Mouse (Mus musculus) yolk sac, embryonic 10.5 days (tissue): ENCODE results near the gene Ctxn1.
"Not testable (repeated sequence)": the region's sequence is repeated elsewhere in the genome, so short reads cannot be mapped to it uniquely, and the experiment has no call there.

Experiments used
- DNase-seq: peaks from one replicate; pipeline ENCODE4 v3.0.0-alpha.2; 2017; ENCODE audit warnings: low spot score

Gene Ctxn1

GRCm38 (mm10) chr8:4259125-4259804, at the start of gene Ctxn1:
Gene Ctxn1, minus strand, starts transcription at chr8:4259274.
- peak; percentile 94 for DNase-seq

- DNase-seq = no peak
Measured at GRCm38 (mm10) chr8:4305838-4306237, 46.8 kb upstream of the Ctxn1 start.

- DNase-seq = no peak
Measured at GRCm38 (mm10) chr8:4304124-4304547, 45.1 kb upstream of the Ctxn1 start.

- no peak for DNase-seq
Measured at GRCm38 (mm10) chr8:4297822-4298221, 38.7 kb upstream of the Ctxn1 start.

- no peak for DNase-seq
Measured at GRCm38 (mm10) chr8:4292738-4293137, 33.7 kb upstream of the Ctxn1 start.

- DNase-seq = no peak
Measured at GRCm38 (mm10) chr8:4276111-4276465, 17.0 kb upstream of the Ctxn1 start.

- peak; percentile 94 for DNase-seq
Measured at GRCm38 (mm10) chr8:4275275-4276110, 16.4 kb upstream of the Ctxn1 start, which contains the start of gene Timm44. Gene Timm44, minus strand, starts transcription at chr8:4275913.

GRCm38 (mm10) chr8:4269609-4270008, 10.5 kb upstream of the Ctxn1 start:
- no peak for DNase-seq

- no peak for DNase-seq
Measured at GRCm38 (mm10) chr8:4267627-4268026, 8.6 kb upstream of the Ctxn1 start.

- no peak for DNase-seq
Measured at GRCm38 (mm10) chr8:4265160-4265914, 6.3 kb upstream of the Ctxn1 start.

GRCm38 (mm10) chr8:4263105-4263791, 4.2 kb upstream of the Ctxn1 start:
- no peak for DNase-seq

GRCm38 (mm10) chr8:4259805-4260170, 714 bp upstream of the Ctxn1 start:
- DNase-seq = no peak

GRCm38 (mm10) chr8:4258678-4259077, 396 bp downstream of the Ctxn1 start:
- peak; percentile 39 for DNase-seq

GRCm38 (mm10) chr8:4258233-4258632, 841 bp downstream of the Ctxn1 start:
- peak; percentile 71 for DNase-seq

GRCm38 (mm10) chr8:4257350-4257749, 1.7 kb downstream of the Ctxn1 start:
- no peak for DNase-seq

- DNase-seq = no peak
Measured at GRCm38 (mm10) chr8:4256911-4257310, 2.2 kb downstream of the Ctxn1 start.

- not testable (repeated sequence) for DNase-seq
Measured at GRCm38 (mm10) chr8:4255471-4255870, 3.6 kb downstream of the Ctxn1 start.

GRCm38 (mm10) chr8:4254001-4254400, 5.1 kb downstream of the Ctxn1 start:
- DNase-seq = no peak

- DNase-seq = peak; percentile 96
Measured at GRCm38 (mm10) chr8:4252934-4253841, 5.9 kb downstream of the Ctxn1 start, which contains the start of gene Snapc2. Gene Snapc2, plus strand, starts transcription at chr8:4253080.

GRCm38 (mm10) chr8:4252116-4252760, 6.8 kb downstream of the Ctxn1 start:
- DNase-seq = no peak
